Mouse (Mus musculus) thymus, postnatal 10 days (tissue): ENCODE data around the gene Serinc5.

Experiments
- DNase-seq, 2 experiments: peaks; one replicate each; pipeline ENCODE4 v3.0.0; 2021; ENCODE audit warnings: low spot score in 2 of 2

Gene Serinc5

DNA sequence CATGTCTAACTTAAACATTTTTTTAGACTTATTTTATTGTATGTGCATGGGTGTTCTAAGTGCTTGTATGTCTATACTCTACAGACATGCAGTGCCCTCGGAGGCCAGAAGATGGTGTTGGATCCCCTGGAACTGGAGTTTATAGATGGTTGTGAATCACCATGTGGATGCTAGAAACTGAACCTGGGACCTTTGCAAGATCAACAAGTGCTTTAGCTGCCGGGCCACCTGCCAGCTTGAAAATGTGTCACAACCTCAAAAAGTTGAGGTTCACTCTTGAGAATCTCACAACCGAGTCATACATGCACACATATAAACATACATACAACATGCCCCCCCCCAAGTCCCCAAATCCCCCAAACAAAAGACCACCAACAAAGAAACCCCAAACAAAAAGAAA lies 129.0 kb downstream of the Serinc5 start:
- DNase-seq = no peak

DNA sequence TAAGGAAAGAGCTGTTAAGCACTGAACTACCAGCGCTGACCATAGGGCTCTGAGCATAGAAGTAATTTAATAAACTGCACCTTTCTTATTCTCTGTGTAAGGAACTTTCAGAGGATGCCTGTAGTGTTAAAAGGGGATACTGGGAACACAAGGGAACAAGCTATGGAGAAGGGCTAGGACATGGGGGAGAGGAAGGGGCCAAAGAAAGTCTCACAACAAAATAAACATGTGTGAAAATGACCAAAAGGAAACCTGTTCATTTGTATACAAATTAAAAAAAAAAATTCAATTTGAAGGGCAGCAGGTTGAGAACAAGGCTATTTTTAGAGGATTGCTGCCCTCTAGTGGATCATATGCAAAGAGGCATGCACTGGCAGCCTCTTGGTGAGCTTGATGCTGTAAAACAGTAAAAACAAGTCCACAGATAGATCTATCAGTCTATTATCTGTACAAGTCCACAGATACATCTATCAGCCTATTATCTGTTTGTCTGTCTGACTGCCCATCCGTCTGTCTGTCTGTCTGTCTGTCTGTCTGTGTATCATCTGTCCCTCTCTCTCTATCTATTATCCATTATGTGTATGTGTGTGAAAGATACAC lies 129.9 kb downstream of the Serinc5 start:
- peak in 1 of 2 experiments; percentile 36 for DNase-seq

- DNase-seq = no peak
Measured at GRCm38 (mm10) chr13:92742886-92743285, 132.0 kb downstream of the Serinc5 start.

DNA sequence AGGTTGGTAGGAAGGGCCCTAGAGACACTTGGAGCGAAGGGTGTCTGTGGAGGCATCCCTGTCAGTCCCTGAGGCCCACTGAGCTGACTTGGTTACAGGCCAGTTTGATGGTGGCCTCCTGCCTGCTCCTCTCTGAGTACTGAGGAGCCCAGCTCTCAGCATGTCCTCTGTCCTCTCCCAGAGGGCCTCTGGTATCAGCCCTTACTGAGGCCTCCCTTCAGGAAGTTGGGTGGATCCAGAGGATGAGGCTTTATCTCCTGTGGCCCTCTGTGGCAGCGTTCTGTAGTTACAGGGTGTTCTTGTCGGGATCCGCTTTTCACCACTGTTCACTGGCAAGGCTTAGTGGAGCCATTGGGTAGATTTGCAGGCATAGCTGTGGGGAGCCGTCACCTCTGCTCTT lies 132.4 kb downstream of the Serinc5 start:
- DNase-seq = no peak

- DNase-seq = peak; percentile 46 to 76
Measured at GRCm38 (mm10) chr13:92750976-92751518, 140.2 kb downstream of the Serinc5 start.

DNA sequence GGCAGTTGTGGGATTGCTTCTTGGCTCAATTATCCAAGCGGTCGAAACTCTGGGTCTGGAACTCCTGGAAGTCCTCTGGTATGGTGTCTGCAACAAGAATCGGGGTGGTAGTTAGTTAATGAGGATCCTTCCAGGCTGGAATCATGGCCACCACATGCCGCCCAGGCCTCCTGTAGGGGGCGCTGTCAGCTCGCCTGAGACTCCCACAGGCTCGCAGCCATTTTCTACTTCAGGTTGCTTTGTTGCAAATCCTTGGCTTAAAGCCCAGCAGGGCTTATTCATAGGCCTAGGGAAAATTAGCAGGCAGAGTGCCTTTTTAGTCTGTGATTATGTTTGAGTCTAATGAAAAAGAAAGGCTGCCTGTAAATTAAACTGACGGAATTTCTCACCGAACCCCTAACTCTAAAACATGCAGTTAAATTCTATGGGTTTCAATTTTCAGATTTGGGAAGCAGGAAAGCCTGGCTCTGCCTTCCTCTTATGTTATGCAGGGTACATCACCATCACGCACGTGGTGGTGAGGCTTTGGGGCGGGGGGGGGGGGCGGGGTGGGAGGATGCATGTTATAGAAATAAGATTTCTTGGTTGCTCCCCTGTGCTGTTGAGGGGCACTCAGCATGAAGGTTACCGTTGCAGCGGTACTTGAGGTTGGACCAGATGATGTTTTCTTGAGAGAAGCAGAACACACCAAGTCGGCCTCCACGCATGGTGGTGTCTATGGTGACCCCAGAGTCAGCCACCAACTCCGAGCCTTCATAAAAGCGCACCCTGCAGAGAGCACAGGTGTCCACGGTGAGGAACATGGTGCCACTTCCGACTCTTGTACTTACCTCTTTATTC lies 141.1 kb downstream of the Serinc5 start:
- no peak for DNase-seq

- no peak for DNase-seq
Measured at GRCm38 (mm10) chr13:92753676-92754075, 142.8 kb downstream of the Serinc5 start.

DNA sequence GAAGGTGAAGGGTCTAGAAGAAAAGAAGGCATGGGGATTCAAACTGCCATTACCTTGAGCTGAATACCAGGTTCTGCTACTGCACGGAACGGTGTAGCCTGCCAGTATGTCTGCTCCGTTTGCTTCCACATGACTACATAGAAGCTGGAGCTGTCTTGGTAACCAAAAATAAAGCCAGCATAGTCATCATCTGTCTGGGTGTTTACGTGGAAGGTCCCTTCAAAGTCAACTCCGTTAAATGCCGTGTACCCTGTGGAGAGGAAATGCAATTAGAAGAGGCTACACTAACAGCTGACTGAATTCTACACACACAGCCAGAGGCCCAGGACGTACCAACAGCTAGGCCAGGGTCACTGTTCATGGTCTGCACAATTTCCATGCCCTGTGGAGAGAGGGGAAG lies 144.1 kb downstream of the Serinc5 start:
- no peak for DNase-seq

- DNase-seq = no peak
Measured at GRCm38 (mm10) chr13:92757972-92758585, 147.2 kb downstream of the Serinc5 start.

GRCm38 (mm10) chr13:92759096-92759495 lies 148.2 kb downstream of the Serinc5 start:
- DNase-seq = no peak

- DNase-seq = no peak
Measured at GRCm38 (mm10) chr13:92760519-92760918, 149.6 kb downstream of the Serinc5 start.
